Mouse (Mus musculus) right cerebral cortex, adult 2 months (tissue): Measurements from ENCODE around the gene Abcc5.
"Not testable (repeated sequence)": the region's sequence is repeated elsewhere in the genome, so short reads cannot be mapped to it uniquely, and the experiment has no call there.

ENCODE experiments used
- DNase-seq, 2 experiments: peaks; one replicate each; pipeline ENCODE4 v3.0.0; 2021 to 2022; ENCODE audit warnings: low spot score in 2 of 2

Gene Abcc5

GRCm38 (mm10) chr16:20425855-20426598 lies at the start of gene Abcc5:
Gene Abcc5, minus strand, starts transcription at chr16:20426394.
- peak; percentile 94 to 95 for DNase-seq

- DNase-seq = no peak
These were observed 49.1 kb upstream of the Abcc5 start for GRCm38 (mm10) chr16:20475335-20475734.

- no peak for DNase-seq
These were observed 48.6 kb upstream of the Abcc5 start for GRCm38 (mm10) chr16:20474786-20475185.

GRCm38 (mm10) chr16:20474211-20474610 lies 48.0 kb upstream of the Abcc5 start:
- DNase-seq = no peak

GRCm38 (mm10) chr16:20473748-20474147 lies 47.6 kb upstream of the Abcc5 start:
- no peak for DNase-seq

- DNase-seq = no peak
These were observed 45.5 kb upstream of the Abcc5 start for GRCm38 (mm10) chr16:20471686-20472085.

GRCm38 (mm10) chr16:20470981-20471380 lies 44.8 kb upstream of the Abcc5 start:
- DNase-seq = no peak

- DNase-seq = no peak
These were observed 38.5 kb upstream of the Abcc5 start for GRCm38 (mm10) chr16:20464725-20465124.

GRCm38 (mm10) chr16:20458736-20459135 lies 32.5 kb upstream of the Abcc5 start:
- DNase-seq = not testable (repeated sequence)

- DNase-seq = no peak
These were observed 29.9 kb upstream of the Abcc5 start for GRCm38 (mm10) chr16:20456106-20456505.

- DNase-seq = no peak
These were observed 28.0 kb upstream of the Abcc5 start for GRCm38 (mm10) chr16:20454155-20454654.

- DNase-seq = no peak
These were observed 25.6 kb upstream of the Abcc5 start for GRCm38 (mm10) chr16:20451774-20452173.

GRCm38 (mm10) chr16:20445871-20446270 lies 19.7 kb upstream of the Abcc5 start:
- no peak for DNase-seq

- DNase-seq = no peak
These were observed 18.7 kb upstream of the Abcc5 start for GRCm38 (mm10) chr16:20444831-20445388.

- DNase-seq = no peak
These were observed 16.7 kb upstream of the Abcc5 start for GRCm38 (mm10) chr16:20442871-20443270.

- DNase-seq = no peak
These were observed 12.7 kb upstream of the Abcc5 start for GRCm38 (mm10) chr16:20438673-20439415.

GRCm38 (mm10) chr16:20438046-20438445 lies 11.9 kb upstream of the Abcc5 start:
- DNase-seq = not testable (repeated sequence)

GRCm38 (mm10) chr16:20436281-20436680 lies 10.1 kb upstream of the Abcc5 start:
- DNase-seq = peak in 1 of 2 experiments; percentile 17

- DNase-seq = no peak
These were observed 3.1 kb upstream of the Abcc5 start for GRCm38 (mm10) chr16:20429328-20429727.

- no peak for DNase-seq
These were observed 1.4 kb upstream of the Abcc5 start for GRCm38 (mm10) chr16:20427566-20427965.

- DNase-seq = peak in 1 of 2 experiments; percentile 26
These were observed 1.2 kb downstream of the Abcc5 start for GRCm38 (mm10) chr16:20424719-20425650.
